Mouse (Mus musculus): Measurements from ENCODE around the gene Gpr1. TPM values are rescaled to one million over a fixed set of nuclear protein-coding genes. Genes with fewer than 3 reads are reported as not detected.
A peak's percentile ranks its signal among the peaks of the same experiment; 100 is the strongest.

Gene Gpr1
- polyA plus RNA-seq, 1 experiment from 2014 or later = 0.24 TPM

DNA sequence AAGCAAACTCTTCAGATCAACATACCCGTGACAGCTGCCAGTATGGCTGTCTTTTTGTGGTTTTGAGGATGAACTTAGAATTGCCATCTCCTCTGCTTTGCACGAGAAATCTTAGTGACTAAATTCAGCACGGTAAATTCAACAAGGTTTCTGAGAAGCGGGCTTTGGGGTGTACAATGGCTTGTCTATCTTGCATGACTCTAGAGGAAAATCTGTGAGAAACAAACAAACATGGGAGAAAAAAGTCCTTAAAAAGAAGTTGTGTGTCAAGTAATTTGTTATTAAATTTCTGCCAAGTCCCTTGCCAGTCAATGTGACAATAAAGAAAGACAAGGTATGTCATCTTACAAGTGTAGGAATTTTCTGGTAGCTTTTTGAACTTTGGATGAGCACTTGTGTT, 34.9 kb upstream of the Gpr1 start:
- H3K9me3 ChIP-seq = no peaks in the 10 kb centered on the region
- no peak overlapping the region for H3K9ac ChIP-seq
- no peak overlapping the region for H3K4me3 ChIP-seq
- H3K4me2 ChIP-seq (replicated peaks) = no peak overlapping the region
- WGBS = 29% methylated on average over 4 of the region's 4 CpGs
- no peak overlapping the region for H3K27ac ChIP-seq
- no peak for ATAC-seq (ENCODE audit: insufficient number of reproducible peaks, insufficient read depth, low FRiP score, low TSS enrichment)
- no peaks in the 10 kb centered on the region for H3K4me1 ChIP-seq
- peaks cover 45% of the 10 kb centered on the region for H3K27me3 ChIP-seq
- no peaks in the 10 kb centered on the region for H3K36me3 ChIP-seq

DNA sequence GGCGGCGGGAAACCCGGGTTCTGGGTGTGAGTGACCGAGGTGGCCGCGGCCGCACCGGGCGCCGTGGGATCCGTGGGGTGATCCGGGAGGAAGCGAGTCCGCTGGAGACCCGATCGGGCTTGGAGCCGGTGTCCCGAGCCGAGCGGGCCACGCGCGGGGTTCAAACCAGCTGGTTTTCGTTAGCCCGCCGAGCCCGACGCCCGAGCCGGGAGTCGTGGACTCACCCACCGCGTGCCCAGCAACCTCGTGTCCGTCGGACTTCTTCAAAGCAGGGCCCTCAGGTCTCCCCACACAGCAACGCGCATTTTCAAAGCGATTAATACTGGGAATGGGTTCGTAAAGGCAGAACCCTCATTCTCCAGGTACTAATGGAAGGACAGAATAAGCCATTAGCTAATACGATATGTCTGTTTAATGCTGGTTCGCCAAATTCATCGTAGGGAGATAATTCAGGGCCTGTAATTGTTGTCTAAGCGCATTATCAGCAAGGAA, 34.1 kb upstream of the Gpr1 start:
- H3K27ac ChIP-seq = no peak overlapping the region
- no peak for ATAC-seq (ENCODE audit: insufficient number of reproducible peaks, insufficient read depth, low FRiP score, low TSS enrichment)
- H3K4me1 ChIP-seq = no peaks in the 10 kb centered on the region
- 2% methylated on average over 43 of the region's 44 CpGs for WGBS
- H3K9me3 ChIP-seq = no peaks in the 10 kb centered on the region
- H3K4me3 ChIP-seq = peak overlapping the region; percentile 29
- no peaks in the 10 kb centered on the region for H3K36me3 ChIP-seq
- peak overlapping the region; percentile 44 for H3K4me2 ChIP-seq (replicated peaks)
- peaks cover 46% of the 10 kb centered on the region for H3K27me3 ChIP-seq
- H3K9ac ChIP-seq = no peak overlapping the region

DNA sequence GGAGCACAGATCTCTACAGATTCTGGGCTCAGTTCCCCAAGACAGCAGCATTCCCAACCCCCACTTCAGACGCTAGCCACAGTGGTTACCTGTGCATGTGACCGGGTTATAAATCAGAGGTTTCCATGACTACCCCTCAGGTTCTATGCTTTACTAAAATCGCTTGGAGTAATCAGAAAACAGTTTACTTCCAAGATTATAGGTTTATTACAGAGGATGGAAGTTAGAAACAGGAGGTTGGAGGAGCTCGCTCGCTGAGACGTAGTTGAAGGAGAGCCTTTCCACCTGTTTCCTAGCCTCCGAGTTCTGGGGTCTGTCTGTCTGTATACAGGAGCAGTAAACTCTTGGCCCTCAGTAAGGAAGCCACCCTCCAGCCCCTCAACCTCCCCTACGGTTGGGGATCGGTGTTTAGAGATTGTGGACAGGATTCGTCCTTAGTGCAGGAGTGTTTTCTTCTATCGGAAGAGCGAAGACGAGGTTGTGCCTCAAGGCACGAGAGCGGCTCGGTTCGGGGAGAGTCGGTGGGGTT, 33.6 kb upstream of the Gpr1 start:
- ATAC-seq (ENCODE audit: insufficient number of reproducible peaks, insufficient read depth, low FRiP score, low TSS enrichment) = no peak
- 1% methylated on average over 18 of the region's 18 CpGs for WGBS
- Histone ChIP-seq H3K4me3 (peak overlapping the region; percentile 29), H3K27ac (no peak overlapping the region), H3K9ac (no peak overlapping the region), H3K4me2 (replicated peaks) (peak overlapping the region; percentile 44), H3K36me3 (no peaks in the 10 kb centered on the region), H3K9me3 (no peaks in the 10 kb centered on the region), H3K4me1 (no peaks in the 10 kb centered on the region), H3K27me3 (peaks cover 41% of the 10 kb centered on the region)

DNA sequence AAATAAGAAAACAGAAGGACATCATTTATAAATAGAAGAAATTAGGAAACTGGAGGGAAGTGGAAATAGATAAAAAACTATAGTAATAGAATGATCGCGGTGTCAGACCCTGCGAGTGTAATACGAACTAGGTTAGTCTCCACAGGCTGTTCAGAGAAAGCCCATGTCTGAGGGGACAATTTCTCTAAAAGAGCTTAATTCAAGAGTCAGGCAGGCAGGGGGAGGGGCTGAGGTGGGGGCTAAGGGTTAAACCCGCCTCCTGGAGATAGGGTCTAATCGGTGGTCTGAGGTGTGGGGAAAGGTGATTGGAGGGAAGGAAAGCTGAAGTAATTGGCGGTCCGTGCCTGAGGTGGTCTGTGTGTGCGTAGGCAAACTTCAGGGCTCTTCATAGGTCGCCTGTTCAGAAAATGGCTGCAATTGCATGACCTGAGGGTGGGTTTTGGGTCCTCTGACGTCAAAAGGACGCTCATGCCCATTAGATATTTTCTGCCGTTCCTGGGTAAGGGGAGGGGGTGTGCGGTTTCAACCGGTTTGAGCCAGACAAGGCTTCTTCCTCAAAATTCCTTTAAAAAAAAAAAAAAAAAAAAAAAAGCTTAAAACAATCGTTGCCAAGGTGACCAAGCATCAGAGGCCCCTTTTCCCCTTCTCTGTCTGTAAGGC, 32.6 kb upstream of the Gpr1 start:
- Histone ChIP-seq H3K36me3 (no peaks in the 10 kb centered on the region), H3K4me3 (peak overlapping the region; percentile 24), H3K4me1 (no peaks in the 10 kb centered on the region), H3K9me3 (no peaks in the 10 kb centered on the region), H3K9ac (no peak overlapping the region), H3K27me3 (peaks cover 32% of the 10 kb centered on the region), H3K27ac (0 out of 2 replicates have a peak overlapping the region, but pooled peaks have one; percentile 41), H3K4me2 (replicated peaks) (peak overlapping the region; percentile 44)
- peak; percentile 64; the same call in 1 of the 2 replicates for ATAC-seq (ENCODE audit: insufficient number of reproducible peaks, insufficient read depth, low FRiP score, low TSS enrichment)
- WGBS = 1% methylated on average over 16 of the region's 16 CpGs

DNA sequence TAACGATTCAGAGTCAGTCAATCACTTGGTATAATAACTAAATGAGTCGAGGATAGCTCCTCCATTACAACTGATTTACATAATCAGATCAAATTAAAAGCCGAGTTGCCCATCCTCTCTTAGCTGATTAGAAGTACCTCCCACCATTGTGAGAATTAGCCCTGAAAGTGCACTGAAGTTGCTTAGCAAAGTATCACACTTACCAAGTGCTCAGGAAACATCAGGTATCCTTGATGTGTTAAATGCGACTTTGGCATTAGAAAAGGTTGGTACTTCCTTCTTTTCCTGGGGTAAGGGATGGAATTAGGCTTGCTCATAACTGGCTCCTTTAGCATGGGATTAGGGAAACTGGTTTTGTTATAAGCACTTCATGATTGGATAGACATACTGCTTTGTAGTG, 29.5 kb upstream of the Gpr1 start:
- no peak for ATAC-seq (ENCODE audit: insufficient number of reproducible peaks, insufficient read depth, low FRiP score, low TSS enrichment)
- peaks cover 14% of the 10 kb centered on the region for H3K27me3 ChIP-seq
- H3K36me3 ChIP-seq = no peaks in the 10 kb centered on the region
- H3K4me3 ChIP-seq = no peak overlapping the region
- no peaks in the 10 kb centered on the region for H3K9me3 ChIP-seq
- H3K4me1 ChIP-seq = no peaks in the 10 kb centered on the region
- H3K9ac ChIP-seq = no peak overlapping the region
- WGBS = 54% methylated on average over 4 of the region's 4 CpGs
- no peak overlapping the region for H3K4me2 ChIP-seq (replicated peaks)
- H3K27ac ChIP-seq = no peak overlapping the region

DNA sequence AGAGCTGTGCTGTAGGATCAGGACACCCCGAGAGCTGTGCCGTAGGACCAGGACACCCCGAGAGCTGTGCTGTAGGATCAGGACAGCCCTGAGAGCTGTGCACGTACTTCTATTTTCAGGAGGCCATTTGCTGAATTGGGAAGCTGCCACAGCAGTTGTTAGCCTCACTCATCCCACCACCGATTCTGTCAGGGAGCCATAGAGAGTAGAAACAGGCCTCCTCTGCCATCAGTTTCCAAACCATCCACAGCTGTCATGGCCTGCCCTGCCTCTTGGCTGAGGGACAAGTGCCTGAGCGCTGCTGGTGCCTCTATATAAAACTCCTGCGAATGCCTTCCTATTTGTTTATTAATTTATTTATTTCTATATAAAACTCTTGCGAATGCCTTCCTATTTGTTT, 25.4 kb upstream of the Gpr1 start:
- Histone ChIP-seq H3K27me3 (peaks cover 4% of the 10 kb centered on the region; the same call in 1 of the 2 replicates), H3K4me2 (replicated peaks) (no peak overlapping the region), H3K9ac (no peak overlapping the region), H3K4me1 (no peaks in the 10 kb centered on the region), H3K36me3 (no peaks in the 10 kb centered on the region), H3K4me3 (no peak overlapping the region), H3K27ac (no peak overlapping the region), H3K9me3 (no peaks in the 10 kb centered on the region)
- 85% methylated on average over 8 of the region's 8 CpGs for WGBS
- no peak for ATAC-seq (ENCODE audit: insufficient number of reproducible peaks, insufficient read depth, low FRiP score, low TSS enrichment)

DNA sequence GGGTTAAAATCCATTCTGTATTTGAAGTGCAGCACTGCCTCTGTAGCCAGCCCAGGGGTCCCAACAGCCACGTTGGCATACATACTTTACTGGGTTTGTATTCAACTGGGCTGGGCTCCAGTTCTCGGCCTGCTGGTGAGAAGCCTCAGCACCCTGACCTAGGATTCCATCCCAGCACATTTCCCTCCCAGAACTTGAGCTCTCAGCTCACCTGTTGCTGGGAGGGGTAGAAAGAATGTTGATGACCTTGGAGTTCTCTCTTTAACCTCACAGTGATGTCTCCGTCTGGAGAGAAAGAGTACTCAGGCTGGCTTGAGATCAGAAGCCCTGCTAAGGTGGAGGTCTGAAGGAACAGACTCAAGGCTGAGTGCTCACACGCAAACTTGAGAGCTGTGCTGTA, 25.0 kb upstream of the Gpr1 start:
- no peaks in the 10 kb centered on the region for H3K9me3 ChIP-seq
- no peaks in the 10 kb centered on the region for H3K36me3 ChIP-seq
- ATAC-seq (ENCODE audit: insufficient number of reproducible peaks, insufficient read depth, low FRiP score, low TSS enrichment) = no peak
- H3K27me3 ChIP-seq = peaks cover 3% of the 10 kb centered on the region; the same call in 1 of the 2 replicates
- H3K27ac ChIP-seq = no peak overlapping the region
- H3K4me3 ChIP-seq = no peak overlapping the region
- WGBS = 59% methylated on average over 4 of the region's 4 CpGs
- no peak overlapping the region for H3K9ac ChIP-seq
- H3K4me1 ChIP-seq = no peaks in the 10 kb centered on the region
- no peak overlapping the region for H3K4me2 ChIP-seq (replicated peaks)

DNA sequence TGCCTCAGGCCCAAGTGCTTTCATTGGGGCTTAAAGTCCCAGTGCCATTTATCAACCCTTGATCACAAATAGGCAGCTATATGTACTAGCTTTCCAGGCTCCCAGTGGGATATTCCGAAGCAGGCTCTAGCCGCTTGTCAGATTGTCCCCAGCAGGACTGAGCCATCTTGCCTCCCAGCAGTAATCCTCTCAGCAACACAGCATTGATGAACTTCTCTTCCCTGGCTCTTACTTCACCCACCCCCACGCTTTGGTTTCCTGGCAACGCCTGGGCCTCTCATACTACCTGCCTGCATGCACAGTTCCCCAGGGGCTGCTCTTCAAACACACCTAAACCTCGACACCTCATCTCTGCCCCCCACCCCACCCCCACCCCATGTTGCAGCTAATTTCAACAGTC, 23.0 kb upstream of the Gpr1 start:
- no peak overlapping the region for H3K27ac ChIP-seq
- H3K36me3 ChIP-seq = no peaks in the 10 kb centered on the region
- H3K4me3 ChIP-seq = no peak overlapping the region
- no peak overlapping the region for H3K4me2 ChIP-seq (replicated peaks)
- no peak for ATAC-seq (ENCODE audit: insufficient number of reproducible peaks, insufficient read depth, low FRiP score, low TSS enrichment)
- no peaks in the 10 kb centered on the region for H3K9me3 ChIP-seq
- H3K9ac ChIP-seq = no peak overlapping the region
- H3K4me1 ChIP-seq = no peaks in the 10 kb centered on the region
- WGBS = 18% methylated on average over 5 of the region's 5 CpGs
- no peaks in the 10 kb centered on the region for H3K27me3 ChIP-seq

DNA sequence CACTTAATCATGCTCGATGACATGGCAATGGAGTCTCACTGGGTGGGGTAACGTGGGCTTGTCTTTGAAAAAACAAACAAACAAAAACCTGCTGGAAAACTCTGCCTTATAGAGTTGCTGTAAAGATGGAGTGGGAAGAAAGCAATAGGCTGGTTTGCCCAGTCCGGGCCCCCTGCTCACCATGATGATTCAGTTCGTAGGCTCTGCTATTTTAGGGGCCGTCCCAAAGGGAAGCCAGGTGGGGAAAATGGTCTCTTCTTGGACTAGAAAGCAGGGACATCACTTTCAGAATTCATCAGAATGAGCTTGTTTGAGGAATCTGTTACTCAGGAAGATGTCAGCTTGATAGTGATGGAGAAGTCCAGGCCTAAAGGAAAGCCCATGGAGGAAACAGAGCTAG, 12.9 kb upstream of the Gpr1 start:
- Histone ChIP-seq H3K36me3 (no peaks in the 10 kb centered on the region), H3K27ac (no peak overlapping the region), H3K27me3 (no peaks in the 10 kb centered on the region), H3K9me3 (no peaks in the 10 kb centered on the region), H3K4me2 (replicated peaks) (no peak overlapping the region), H3K4me1 (peaks cover 3% of the 10 kb centered on the region; the same call in 1 of the 2 replicates), H3K9ac (no peak overlapping the region), H3K4me3 (no peak overlapping the region)
- no peak for ATAC-seq (ENCODE audit: insufficient number of reproducible peaks, insufficient read depth, low FRiP score, low TSS enrichment)
- WGBS = 70% methylated on average over 5 of the region's 5 CpGs

DNA sequence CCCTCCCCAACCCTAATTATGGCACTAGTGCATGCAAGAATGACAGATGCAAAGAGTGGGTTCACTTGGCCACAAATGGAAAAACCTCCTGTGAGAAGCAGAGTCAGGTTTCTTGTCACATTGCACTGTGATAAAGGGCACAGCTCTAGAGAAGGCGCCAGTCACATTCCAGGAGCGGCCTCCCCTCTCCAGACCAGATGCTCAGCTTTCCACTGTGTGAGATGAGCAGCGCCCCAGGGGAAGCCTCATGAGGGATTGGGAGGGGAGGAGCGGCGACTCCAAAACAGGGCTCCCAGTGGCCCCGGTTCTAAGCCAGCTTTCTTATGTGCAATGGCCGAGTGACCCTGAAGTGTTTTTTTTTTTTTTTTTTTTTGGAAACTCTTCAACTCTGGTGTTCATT, 11.5 kb upstream of the Gpr1 start:
- H3K4me1 ChIP-seq = peaks cover 3% of the 10 kb centered on the region; the same call in 1 of the 2 replicates
- peak; percentile 47; the same call in 1 of the 2 replicates for ATAC-seq (ENCODE audit: insufficient number of reproducible peaks, insufficient read depth, low FRiP score, low TSS enrichment)
- 1% methylated on average over 7 of the region's 7 CpGs for WGBS

DNA sequence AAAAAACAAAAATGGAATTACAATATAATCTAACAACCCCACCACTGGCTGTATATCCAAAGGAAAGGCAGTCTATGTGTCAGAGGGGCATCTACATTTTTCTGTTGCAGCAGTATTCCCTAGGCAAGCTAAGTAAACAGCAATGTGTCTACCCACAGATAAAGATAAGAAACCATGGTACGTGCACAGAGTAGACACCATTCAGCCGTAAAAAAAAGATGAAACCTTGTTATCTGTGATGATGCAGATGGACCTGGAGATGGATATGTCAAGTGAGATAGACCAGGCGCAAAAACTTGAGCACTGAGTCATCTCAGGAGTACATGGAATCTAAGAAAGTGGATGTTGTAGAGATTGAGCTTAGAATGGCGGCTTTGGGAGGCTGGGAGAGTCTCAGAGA, 10.7 kb upstream of the Gpr1 start:
- no peak overlapping the region for H3K4me3 ChIP-seq
- H3K4me2 ChIP-seq (replicated peaks) = no peak overlapping the region
- no peak overlapping the region for H3K9ac ChIP-seq
- no peaks in the 10 kb centered on the region for H3K36me3 ChIP-seq
- H3K27me3 ChIP-seq = no peaks in the 10 kb centered on the region
- H3K9me3 ChIP-seq = no peaks in the 10 kb centered on the region
- peaks cover 3% of the 10 kb centered on the region; the same call in 1 of the 2 replicates for H3K4me1 ChIP-seq
- H3K27ac ChIP-seq = no peak overlapping the region
- 88% methylated on average over 4 of the region's 4 CpGs for WGBS
- no peak for ATAC-seq (ENCODE audit: insufficient number of reproducible peaks, insufficient read depth, low FRiP score, low TSS enrichment)

More for the DNA sequence above, 11.5 kb upstream of the Gpr1 start:
- H3K9me3 ChIP-seq = no peaks in the 10 kb centered on the region
- no peaks in the 10 kb centered on the region for H3K27me3 ChIP-seq
- no peak overlapping the region for H3K4me2 ChIP-seq (replicated peaks)
- H3K36me3 ChIP-seq = no peaks in the 10 kb centered on the region
- no peak overlapping the region for H3K4me3 ChIP-seq
- H3K27ac ChIP-seq = no peak overlapping the region
- no peak overlapping the region for H3K9ac ChIP-seq

DNA sequence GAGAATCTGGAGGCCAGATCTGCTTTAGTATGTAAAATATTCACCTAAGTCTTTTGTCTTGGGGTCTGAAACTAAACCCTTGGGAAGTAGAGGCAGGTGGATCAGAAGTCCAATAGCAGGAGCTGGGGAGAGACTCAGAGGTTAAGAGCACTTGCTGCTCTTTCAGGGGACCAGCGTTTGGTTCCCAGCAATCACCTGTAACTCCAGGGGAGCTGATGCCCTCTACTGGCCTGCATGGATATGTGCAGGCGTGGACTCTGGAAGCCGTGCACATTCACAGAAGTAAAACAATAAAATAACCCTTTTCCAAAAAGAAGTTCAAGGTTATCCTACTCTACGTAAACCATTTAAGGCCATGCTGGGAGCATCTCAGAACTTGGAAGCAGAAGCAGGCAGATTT, 4.9 kb upstream of the Gpr1 start:
- Histone ChIP-seq H3K9ac (no peak overlapping the region), H3K4me1 (peaks cover 6% of the 10 kb centered on the region; the same call in 1 of the 2 replicates), H3K9me3 (no peaks in the 10 kb centered on the region), H3K36me3 (no peaks in the 10 kb centered on the region), H3K4me3 (no peak overlapping the region), H3K4me2 (replicated peaks) (no peak overlapping the region), H3K27ac (no peak overlapping the region), H3K27me3 (0 out of 2 replicates have a peak, but pooled peaks cover 6% of the 10 kb centered on the region)
- ATAC-seq (ENCODE audit: insufficient number of reproducible peaks, insufficient read depth, low FRiP score, low TSS enrichment) = no peak
- 92% methylated on average over 4 of the region's 4 CpGs for WGBS
